Mouse (Mus musculus) forebrain, embryonic 13.5 days (tissue): Measurements from ENCODE around the gene Chd6. TPM values are rescaled to one million over a fixed set of nuclear protein-coding genes. Genes with fewer than 3 reads are reported as not detected.

Experiments
- ATAC-seq: fragments of 200-750 bp; cut with Nextera tagmentation; 2 replicates; pipeline ENCODE4 v1.8.0; 2017
- H3K27ac ChIP-seq: fragments of 300-500 bp; sonication (generic); 2 replicates; pipeline ENCODE4 v1.5.1; 2015; ENCODE audit warnings: inconsistent platforms, mild to moderate bottlenecking, moderate library complexity
- H3K27me3 ChIP-seq: fragments of 300-500 bp; sonication (generic); 2 replicates; pipeline ENCODE4 v1.6.1; 2015; ENCODE audit warnings: mild to moderate bottlenecking, inconsistent platforms
- H3K36me3 ChIP-seq: fragments of 300-500 bp; sonication (generic); 2 replicates; pipeline ENCODE4 v1.6.1; 2015; ENCODE audit warnings: mild to moderate bottlenecking, inconsistent platforms; ENCODE audit not compliant: poor library complexity, severe bottlenecking
- H3K4me1 ChIP-seq: fragments of 300-500 bp; sonication (generic); 2 replicates; pipeline ENCODE4 v1.6.1; 2015; ENCODE audit warnings: inconsistent platforms
- H3K4me2 ChIP-seq: fragments of 300-500 bp; sonication (generic); 2 replicates; pipeline ENCODE4 v1.6.1; 2015; ENCODE audit warnings: inconsistent platforms, mild to moderate bottlenecking, moderate library complexity
- H3K4me3 ChIP-seq: fragments of 300-500 bp; sonication (generic); 2 replicates; pipeline ENCODE4 v1.5.1; 2015; ENCODE audit warnings: mild to moderate bottlenecking, inconsistent platforms
- H3K9ac ChIP-seq: fragments of 300-500 bp; sonication (generic); 2 replicates; pipeline ENCODE4 v1.6.1; 2015; ENCODE audit warnings: mild to moderate bottlenecking, inconsistent platforms
- H3K9me3 ChIP-seq: fragments of 300-500 bp; sonication (generic); replicated peaks from 2 replicates; pipeline ENCODE4 v1.6.1; 2016; ENCODE audit warnings: inconsistent platforms
- WGBS: fragments of 180-500 bp; shearing (Covaris S2); methylation state at CpG from one replicate; pipeline ENCODE4 v1.1.7; 2015; 5-methylcytosine and 5-hydroxymethylcytosine counted together
- polyA plus RNA-seq: library from polyadenylated mRNA; unstranded; fragments of >200 nt; fragmentation: Nextera tagmentation; extraction: Ambion mirVana; gene quantifications from 2 replicates; pipeline ENCODE4 v1.2.1, GENCODE M21; 2015

Chd6 gene
- 40.4 and 44.4 TPM in 2 replicates for polyA plus RNA-seq

GRCm38 (mm10) chr2:161108933-161109371 lies at the start of gene Chd6:
Gene Chd6, minus strand, starts transcription at chr2:161109075.
- H3K27me3 ChIP-seq, result no peaks in the 10 kb centered on the region
- peaks cover 38% of the 10 kb centered on the region for H3K4me1 ChIP-seq
- H3K27ac ChIP-seq, result peak within 1 kb of the TSS; percentile 98
- WGBS, result 1% methylated on average over 26 of the region's 27 CpGs
- peak within 1 kb of the TSS; percentile 77 for H3K4me2 ChIP-seq
- H3K9me3 ChIP-seq, result no peaks in the 10 kb centered on the region
- peak; percentile 99 for ATAC-seq
- H3K4me3 ChIP-seq, result peak within 1 kb of the TSS; percentile 72
- no peaks in the 10 kb centered on the region for H3K36me3 ChIP-seq
- H3K9ac ChIP-seq, result peak within 1 kb of the TSS; percentile 86

- Histone ChIP-seq H3K9me3 (no peaks in the 10 kb centered on the region), H3K36me3 (no peaks in the 10 kb centered on the region), H3K27ac (peak overlapping the region; percentile 66), H3K9ac (no peak overlapping the region), H3K4me3 (no peak overlapping the region), H3K4me1 (peaks cover 29% of the 10 kb centered on the region), H3K4me2 (no peak overlapping the region), H3K27me3 (peaks cover 10% of the 10 kb centered on the region; the same call in 1 of the 2 replicates)
- WGBS, result 24% methylated on average over 7 of the region's 7 CpGs
- ATAC-seq, result peak; percentile 82; the same call in 1 of the 2 replicates
These were observed 41.3 kb upstream of the Chd6 start for GRCm38 (mm10) chr2:161150004-161150842.

- peaks cover 29% of the 10 kb centered on the region for H3K4me1 ChIP-seq
- WGBS, result 29% methylated on average over 3 of the region's 3 CpGs
- no peak overlapping the region for H3K4me2 ChIP-seq
- no peak for ATAC-seq
- H3K27ac ChIP-seq, result 0 out of 2 replicates have a peak overlapping the region, but pooled peaks have one; percentile 72
- H3K36me3 ChIP-seq, result no peaks in the 10 kb centered on the region
- no peak overlapping the region for H3K9ac ChIP-seq
- H3K9me3 ChIP-seq, result no peaks in the 10 kb centered on the region
- no peak overlapping the region for H3K4me3 ChIP-seq
- 0 out of 2 replicates have a peak, but pooled peaks cover 4% of the 10 kb centered on the region for H3K27me3 ChIP-seq
These were observed 39.6 kb upstream of the Chd6 start for GRCm38 (mm10) chr2:161148428-161149020.

GRCm38 (mm10) chr2:161147656-161148427 lies 39.0 kb upstream of the Chd6 start:
- peak overlapping the region; percentile 72 for H3K27ac ChIP-seq
- H3K9ac ChIP-seq, result no peak overlapping the region
- 47% methylated on average over 4 of the region's 4 CpGs for WGBS
- ATAC-seq, result peak; percentile 92
- peaks cover 29% of the 10 kb centered on the region for H3K4me1 ChIP-seq
- no peak overlapping the region for H3K4me3 ChIP-seq
- H3K4me2 ChIP-seq, result no peak overlapping the region
- H3K36me3 ChIP-seq, result no peaks in the 10 kb centered on the region
- H3K9me3 ChIP-seq, result no peaks in the 10 kb centered on the region
- H3K27me3 ChIP-seq, result 0 out of 2 replicates have a peak, but pooled peaks cover 4% of the 10 kb centered on the region

GRCm38 (mm10) chr2:161144799-161145198 lies 35.9 kb upstream of the Chd6 start:
- Histone ChIP-seq H3K4me1 (peaks cover 17% of the 10 kb centered on the region), H3K4me3 (no peak overlapping the region), H3K36me3 (no peaks in the 10 kb centered on the region), H3K4me2 (no peak overlapping the region), H3K9ac (no peak overlapping the region), H3K9me3 (no peaks in the 10 kb centered on the region), H3K27me3 (0 out of 2 replicates have a peak, but pooled peaks cover 4% of the 10 kb centered on the region), H3K27ac (no peak overlapping the region)
- no peak for ATAC-seq
- 93% methylated on average over 4 of the region's 4 CpGs for WGBS

- no peak for ATAC-seq
- WGBS, result 72% methylated on average over 11 of the region's 11 CpGs
- Histone ChIP-seq H3K27ac (no peak overlapping the region), H3K4me3 (no peak overlapping the region), H3K27me3 (no peaks in the 10 kb centered on the region), H3K36me3 (no peaks in the 10 kb centered on the region), H3K4me2 (no peak overlapping the region), H3K4me1 (no peaks in the 10 kb centered on the region), H3K9ac (no peak overlapping the region), H3K9me3 (no peaks in the 10 kb centered on the region)
These were observed 30.0 kb upstream of the Chd6 start for GRCm38 (mm10) chr2:161138672-161139536.

- no peaks in the 10 kb centered on the region for H3K36me3 ChIP-seq
- no peak for ATAC-seq
- no peak overlapping the region for H3K4me3 ChIP-seq
- H3K4me1 ChIP-seq, result no peaks in the 10 kb centered on the region
- 78% methylated on average over 3 of the region's 3 CpGs for WGBS
- no peaks in the 10 kb centered on the region; the same call in 1 of the 2 replicates for H3K9me3 ChIP-seq
- H3K4me2 ChIP-seq, result no peak overlapping the region
- H3K27me3 ChIP-seq, result no peaks in the 10 kb centered on the region
- H3K9ac ChIP-seq, result no peak overlapping the region
- H3K27ac ChIP-seq, result no peak overlapping the region
These were observed 28.1 kb upstream of the Chd6 start for GRCm38 (mm10) chr2:161136999-161137398.

- Histone ChIP-seq H3K4me3 (no peak overlapping the region), H3K4me1 (no peaks in the 10 kb centered on the region), H3K4me2 (no peak overlapping the region), H3K36me3 (no peaks in the 10 kb centered on the region), H3K9ac (no peak overlapping the region), H3K27me3 (no peaks in the 10 kb centered on the region), H3K27ac (no peak overlapping the region), H3K9me3 (no peaks in the 10 kb centered on the region; the same call in 1 of the 2 replicates)
- 63% methylated on average over 10 of the region's 10 CpGs for WGBS
- ATAC-seq, result no peak
These were observed 19.7 kb upstream of the Chd6 start for GRCm38 (mm10) chr2:161128367-161129111.

GRCm38 (mm10) chr2:161112011-161112410 lies 3.1 kb upstream of the Chd6 start:
- H3K4me1 ChIP-seq, result peaks cover 20% of the 10 kb centered on the region
- H3K27me3 ChIP-seq, result no peaks in the 10 kb centered on the region
- 84% methylated on average over 5 of the region's 5 CpGs for WGBS
- no peak overlapping the region for H3K4me2 ChIP-seq
- no peak overlapping the region for H3K27ac ChIP-seq
- H3K9me3 ChIP-seq, result no peaks in the 10 kb centered on the region
- no peaks in the 10 kb centered on the region for H3K36me3 ChIP-seq
- H3K4me3 ChIP-seq, result no peak overlapping the region
- no peak for ATAC-seq
- H3K9ac ChIP-seq, result no peak overlapping the region

GRCm38 (mm10) chr2:161109398-161109821 lies 535 bp upstream of the Chd6 start:
- peak overlapping the region; percentile 76 for H3K9ac ChIP-seq
- ATAC-seq, result peak; percentile 20
- peaks cover 36% of the 10 kb centered on the region for H3K4me1 ChIP-seq
- no peaks in the 10 kb centered on the region for H3K36me3 ChIP-seq
- H3K4me2 ChIP-seq, result peak overlapping the region; percentile 77
- peak overlapping the region; percentile 79 for H3K27ac ChIP-seq
- no peaks in the 10 kb centered on the region for H3K27me3 ChIP-seq
- no peaks in the 10 kb centered on the region for H3K9me3 ChIP-seq
- peak overlapping the region; percentile 72 for H3K4me3 ChIP-seq
- under 1% methylated on average over 23 of the region's 26 CpGs for WGBS
